Mouse (Mus musculus) heart, embryonic 13.5 days (tissue): Measurements from ENCODE around the gene Senp1. TPM values are rescaled to one million over a fixed set of nuclear protein-coding genes. Genes with fewer than 3 reads are reported as not detected.

ENCODE experiments used
- ATAC-seq: fragments of 200-750 bp; cut with Nextera tagmentation; 2 replicates; pipeline ENCODE4 v1.8.0; 2017; ENCODE audit warnings: moderate TSS enrichment; ENCODE audit not compliant: insufficient number of reproducible peaks, low FRiP score, low TSS enrichment; ENCODE audit errors: extremely low read depth
- H3K27ac ChIP-seq: fragments of 300-500 bp; sonication (generic); replicated peaks from 2 replicates; pipeline ENCODE4 v1.5.1; 2015; ENCODE audit warnings: moderate library complexity, mild to moderate bottlenecking, inconsistent platforms
- H3K27me3 ChIP-seq: fragments of 300-500 bp; sonication (generic); replicated peaks from 2 replicates; pipeline ENCODE4 v1.6.1; 2015; ENCODE audit warnings: mild to moderate bottlenecking, inconsistent platforms
- H3K36me3 ChIP-seq: fragments of 300-500 bp; sonication (generic); 2 replicates; pipeline ENCODE4 v1.6.1; 2015; ENCODE audit warnings: mild to moderate bottlenecking, inconsistent platforms
- H3K4me1 ChIP-seq: fragments of 300-500 bp; sonication (generic); 2 replicates; pipeline ENCODE4 v1.6.1; 2015; ENCODE audit warnings: inconsistent platforms
- H3K4me2 ChIP-seq: fragments of 300-500 bp; sonication (generic); 2 replicates; pipeline ENCODE4 v1.6.1; 2015; ENCODE audit warnings: inconsistent platforms, mild to moderate bottlenecking, moderate library complexity
- H3K4me3 ChIP-seq: fragments of 300-500 bp; sonication (generic); 2 replicates; pipeline ENCODE4 v1.5.1; 2015; ENCODE audit warnings: moderate library complexity, mild to moderate bottlenecking, inconsistent platforms
- H3K9ac ChIP-seq: fragments of 300-500 bp; sonication (generic); 2 replicates; pipeline ENCODE4 v1.6.1; 2015; ENCODE audit warnings: inconsistent platforms, mild to moderate bottlenecking, moderate library complexity
- H3K9me3 ChIP-seq: fragments of 300-500 bp; sonication (generic); 2 replicates; pipeline ENCODE4 v1.6.1; 2016; ENCODE audit warnings: inconsistent platforms
- WGBS: fragments of 180-500 bp; shearing (Covaris S2); methylation state at CpG from one replicate; pipeline ENCODE4 v1.1.7; 2015; ENCODE audit warnings: mixed read lengths; 5-methylcytosine and 5-hydroxymethylcytosine counted together
- polyA plus RNA-seq: library from polyadenylated mRNA; unstranded; fragments of >200 nt; fragmentation: Nextera tagmentation; extraction: Ambion mirVana; gene quantifications from 2 replicates; pipeline ENCODE4 v1.2.1, GENCODE M21; 2015

The Senp1 gene
- polyA plus RNA-seq, result 18.2 and 19.6 TPM in 2 replicates

GRCm38 (mm10) chr15:98093121-98094011, at the start of gene Senp1:
Senp1 (minus strand) TSS chr15:98093744.
- 0 out of 2 replicates have a peak, but pooled peaks cover 5% of the 10 kb centered on the region for H3K36me3 ChIP-seq
- H3K4me1 ChIP-seq, result peaks cover 28% of the 10 kb centered on the region
- no peaks in the 10 kb centered on the region for H3K9me3 ChIP-seq
- H3K27ac ChIP-seq, result peak within 1 kb of the TSS; percentile 98
- peak within 1 kb of the TSS; percentile 78 for H3K4me3 ChIP-seq
- WGBS, result under 1% methylated on average over 51 of the region's 58 CpGs
- H3K27me3 ChIP-seq, result no peaks in the 10 kb centered on the region
- H3K4me2 ChIP-seq, result peak within 1 kb of the TSS; percentile 81
- peak within 1 kb of the TSS; percentile 91 for H3K9ac ChIP-seq
- peak; percentile 82 for ATAC-seq

GRCm38 (mm10) chr15:98142515-98142914, 49.0 kb upstream of the Senp1 start:
- peaks cover 51% of the 10 kb centered on the region for H3K36me3 ChIP-seq
- ATAC-seq, result no peak
- no peak overlapping the region for H3K4me2 ChIP-seq
- no peak overlapping the region for H3K4me3 ChIP-seq
- WGBS, result 81% methylated on average over 10 of the region's 10 CpGs
- no peaks in the 10 kb centered on the region for H3K9me3 ChIP-seq
- H3K4me1 ChIP-seq, result peaks cover 17% of the 10 kb centered on the region
- no peak overlapping the region for H3K9ac ChIP-seq
- H3K27me3 ChIP-seq, result no peaks in the 10 kb centered on the region
- H3K27ac ChIP-seq, result no peak overlapping the region

- H3K9ac ChIP-seq, result no peak overlapping the region
- H3K36me3 ChIP-seq, result peaks cover 68% of the 10 kb centered on the region
- H3K27me3 ChIP-seq, result no peaks in the 10 kb centered on the region
- WGBS, result 86% methylated on average over 5 of the region's 5 CpGs
- ATAC-seq, result no peak
- H3K27ac ChIP-seq, result no peak overlapping the region
- H3K4me2 ChIP-seq, result no peak overlapping the region
- H3K4me3 ChIP-seq, result no peak overlapping the region
- no peaks in the 10 kb centered on the region for H3K9me3 ChIP-seq
- H3K4me1 ChIP-seq, result peaks cover 13% of the 10 kb centered on the region
Measured at GRCm38 (mm10) chr15:98140809-98141208, 47.3 kb upstream of the Senp1 start.

DNA sequence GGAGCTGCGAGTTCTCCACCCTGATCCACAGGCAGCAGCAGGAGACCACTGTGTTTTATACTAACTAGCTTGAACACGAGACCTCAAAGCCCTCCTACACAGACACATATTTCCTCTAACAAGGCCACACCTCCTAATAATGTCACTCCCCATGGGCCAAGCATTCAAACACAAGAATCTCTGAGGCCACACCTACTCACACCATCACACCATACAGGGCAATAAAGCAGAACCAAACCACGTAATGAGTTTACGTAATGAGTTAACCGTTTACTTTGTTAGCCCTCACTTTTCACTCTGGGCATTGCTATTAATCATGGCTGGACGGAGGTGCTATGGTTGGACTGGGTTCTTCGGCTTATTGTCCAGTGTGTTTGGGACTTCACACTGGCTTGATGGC, 46.2 kb upstream of the Senp1 start:
- ATAC-seq, result no peak
- no peak overlapping the region for H3K27ac ChIP-seq
- WGBS, result 86% methylated on average over 7 of the region's 7 CpGs
- no peaks in the 10 kb centered on the region for H3K27me3 ChIP-seq
- no peak overlapping the region for H3K4me2 ChIP-seq
- H3K9me3 ChIP-seq, result no peaks in the 10 kb centered on the region
- peaks cover 79% of the 10 kb centered on the region for H3K36me3 ChIP-seq
- H3K9ac ChIP-seq, result no peak overlapping the region
- no peak overlapping the region for H3K4me3 ChIP-seq
- peaks cover 10% of the 10 kb centered on the region for H3K4me1 ChIP-seq

GRCm38 (mm10) chr15:98136871-98137270, 43.3 kb upstream of the Senp1 start:
- H3K4me1 ChIP-seq, result no peaks in the 10 kb centered on the region
- H3K27me3 ChIP-seq, result no peaks in the 10 kb centered on the region
- WGBS, result 87% methylated on average over 9 of the region's 9 CpGs
- H3K27ac ChIP-seq, result no peak overlapping the region
- H3K9me3 ChIP-seq, result no peaks in the 10 kb centered on the region
- no peak overlapping the region for H3K4me2 ChIP-seq
- ATAC-seq, result no peak
- H3K9ac ChIP-seq, result no peak overlapping the region
- peaks cover 99% of the 10 kb centered on the region for H3K36me3 ChIP-seq
- H3K4me3 ChIP-seq, result no peak overlapping the region

DNA sequence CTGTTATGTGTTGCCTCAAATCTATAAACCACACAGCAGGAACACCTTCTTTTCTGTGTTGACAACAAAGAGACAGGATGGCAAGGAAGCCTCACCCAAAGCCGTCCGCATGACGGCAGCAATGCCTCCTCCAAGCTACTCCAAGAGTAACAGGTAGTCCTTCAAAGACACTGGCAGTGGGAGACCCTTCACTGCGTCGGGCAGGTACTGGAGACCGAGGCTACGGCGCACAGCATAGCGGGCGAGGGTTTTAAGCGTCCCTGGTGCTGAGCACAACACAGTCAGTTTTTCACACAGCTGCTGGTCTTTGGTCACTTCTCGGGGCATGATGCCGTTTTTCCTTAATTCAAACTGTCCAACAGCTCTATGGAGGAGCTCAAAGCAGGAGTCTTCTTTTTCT, 42.1 kb upstream of the Senp1 start:
- no peak overlapping the region for H3K27ac ChIP-seq
- peaks cover 100% of the 10 kb centered on the region for H3K36me3 ChIP-seq
- ATAC-seq, result no peak
- no peaks in the 10 kb centered on the region for H3K9me3 ChIP-seq
- no peaks in the 10 kb centered on the region for H3K27me3 ChIP-seq
- 89% methylated on average over 13 of the region's 13 CpGs for WGBS
- H3K4me1 ChIP-seq, result no peaks in the 10 kb centered on the region
- H3K4me3 ChIP-seq, result no peak overlapping the region
- H3K9ac ChIP-seq, result no peak overlapping the region
- no peak overlapping the region for H3K4me2 ChIP-seq

- Histone ChIP-seq H3K9me3 (no peaks in the 10 kb centered on the region), H3K9ac (no peak overlapping the region), H3K4me3 (no peak overlapping the region), H3K36me3 (peaks cover 100% of the 10 kb centered on the region), H3K4me1 (no peaks in the 10 kb centered on the region), H3K27me3 (no peaks in the 10 kb centered on the region), H3K4me2 (no peak overlapping the region), H3K27ac (no peak overlapping the region)
- 77% methylated on average over 3 of the region's 3 CpGs for WGBS
- ATAC-seq, result no peak
Measured at GRCm38 (mm10) chr15:98134666-98135065, 41.1 kb upstream of the Senp1 start.

DNA sequence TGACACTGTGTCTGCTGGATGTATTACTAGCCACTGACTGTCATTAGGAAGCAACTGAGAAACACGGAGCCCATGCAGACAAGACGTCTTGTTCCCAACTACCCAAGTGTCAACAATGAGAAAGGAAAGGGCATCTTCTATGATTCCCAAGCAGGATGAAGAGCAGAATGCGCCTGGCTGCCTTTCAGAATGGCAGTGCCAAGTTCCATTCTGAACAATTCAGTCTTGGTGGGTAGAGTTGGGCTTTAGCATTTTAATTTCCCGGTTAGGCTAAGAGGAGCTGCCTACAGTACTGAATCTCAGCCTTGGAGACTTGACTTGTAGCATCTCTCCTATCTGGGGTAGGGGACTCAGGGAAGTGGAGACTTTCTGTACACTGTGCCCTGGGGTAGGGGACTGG, 40.5 kb upstream of the Senp1 start:
- Histone ChIP-seq H3K4me3 (no peak overlapping the region), H3K27me3 (no peaks in the 10 kb centered on the region), H3K9ac (no peak overlapping the region), H3K4me2 (no peak overlapping the region), H3K27ac (no peak overlapping the region), H3K9me3 (no peaks in the 10 kb centered on the region), H3K36me3 (peaks cover 100% of the 10 kb centered on the region), H3K4me1 (no peaks in the 10 kb centered on the region)
- no peak for ATAC-seq
- 87% methylated on average over 4 of the region's 4 CpGs for WGBS

GRCm38 (mm10) chr15:98133471-98133870, 39.9 kb upstream of the Senp1 start:
- no peak overlapping the region for H3K9ac ChIP-seq
- no peaks in the 10 kb centered on the region for H3K4me1 ChIP-seq
- 86% methylated on average over 3 of the region's 3 CpGs for WGBS
- H3K27ac ChIP-seq, result no peak overlapping the region
- no peaks in the 10 kb centered on the region for H3K9me3 ChIP-seq
- no peak for ATAC-seq
- no peak overlapping the region for H3K4me3 ChIP-seq
- no peaks in the 10 kb centered on the region for H3K27me3 ChIP-seq
- H3K4me2 ChIP-seq, result no peak overlapping the region
- H3K36me3 ChIP-seq, result peaks cover 100% of the 10 kb centered on the region

GRCm38 (mm10) chr15:98131942-98132655, 38.6 kb upstream of the Senp1 start:
- H3K9ac ChIP-seq, result no peak overlapping the region
- H3K4me3 ChIP-seq, result no peak overlapping the region
- no peaks in the 10 kb centered on the region for H3K9me3 ChIP-seq
- no peaks in the 10 kb centered on the region for H3K4me1 ChIP-seq
- no peak overlapping the region for H3K27ac ChIP-seq
- ATAC-seq, result no peak
- H3K36me3 ChIP-seq, result peaks cover 100% of the 10 kb centered on the region
- H3K27me3 ChIP-seq, result no peaks in the 10 kb centered on the region
- H3K4me2 ChIP-seq, result no peak overlapping the region
- WGBS, result 79% methylated on average over 15 of the region's 15 CpGs

- Histone ChIP-seq H3K4me1 (no peaks in the 10 kb centered on the region), H3K27me3 (no peaks in the 10 kb centered on the region), H3K36me3 (peaks cover 100% of the 10 kb centered on the region), H3K9me3 (no peaks in the 10 kb centered on the region), H3K4me2 (no peak overlapping the region), H3K9ac (no peak overlapping the region), H3K27ac (no peak overlapping the region), H3K4me3 (no peak overlapping the region)
- ATAC-seq, result no peak
- 83% methylated on average over 7 of the region's 7 CpGs for WGBS
Measured at GRCm38 (mm10) chr15:98131451-98131850, 37.9 kb upstream of the Senp1 start.
